Mouse (Mus musculus) left cerebral cortex, postnatal 14 days (tissue): Measurements from ENCODE around the gene Lamb3. TPM values are rescaled to one million over a fixed set of nuclear protein-coding genes. Genes with fewer than 3 reads are reported as not detected.

ENCODE experiments used
- DNase-seq, 2 experiments: peaks; one replicate each; pipeline ENCODE4 v3.0.0; 2021 to 2022; ENCODE audit warnings: low spot score in 2 of 2, mixed read lengths in 1 of 2
- intact Hi-C: fragments of 180-260 bp; cut with DNase I; formaldehyde crosslinking; loops from one replicate; pipeline ENCODE4 v1.15.1; 2025
- total RNA-seq, 2 experiments: library from RNA; stranded (reverse); gene quantifications; 2 replicates each; pipeline ENCODE4 v1.2.3; 2021

The Lamb3 gene
- total RNA-seq, 2 experiments from 2014 or later: 1.6 to 3.0 TPM

DNA sequence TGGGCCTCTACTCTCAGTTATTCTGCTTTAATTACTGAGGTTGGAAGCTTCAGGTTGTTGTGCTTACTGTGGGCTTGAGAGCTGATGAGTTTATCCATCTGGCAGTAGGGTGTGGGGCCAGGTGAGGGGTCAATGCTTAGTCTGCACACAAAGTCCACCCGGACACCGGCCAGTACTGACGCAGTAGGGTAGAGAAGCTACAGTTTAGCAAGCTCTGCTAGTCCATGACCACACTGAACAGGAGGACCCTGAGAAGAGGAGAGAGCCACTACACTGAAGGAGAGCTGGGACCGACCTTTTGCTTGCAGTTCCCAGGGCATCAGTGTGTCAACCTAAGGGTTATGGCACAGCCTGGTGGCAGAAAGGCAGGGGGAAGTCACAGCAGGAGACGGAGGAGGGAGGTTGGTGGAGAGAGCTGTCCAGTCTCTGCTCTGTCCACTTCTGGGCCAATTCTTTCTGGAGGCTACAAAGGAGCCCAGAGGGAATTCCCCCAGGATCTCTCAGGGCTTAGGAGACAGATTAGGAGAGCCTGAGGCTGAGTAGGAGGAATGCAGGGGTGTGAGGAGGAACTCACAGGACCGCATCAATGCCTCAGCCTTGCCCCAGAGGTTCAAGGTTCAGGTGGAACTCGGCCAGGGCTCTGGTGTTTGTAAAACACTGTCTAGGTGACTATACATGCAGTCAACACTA lies 119.1 kb downstream of the Lamb3 start:
- no peak for DNase-seq
- intact Hi-C loops: no loop called here

DNA sequence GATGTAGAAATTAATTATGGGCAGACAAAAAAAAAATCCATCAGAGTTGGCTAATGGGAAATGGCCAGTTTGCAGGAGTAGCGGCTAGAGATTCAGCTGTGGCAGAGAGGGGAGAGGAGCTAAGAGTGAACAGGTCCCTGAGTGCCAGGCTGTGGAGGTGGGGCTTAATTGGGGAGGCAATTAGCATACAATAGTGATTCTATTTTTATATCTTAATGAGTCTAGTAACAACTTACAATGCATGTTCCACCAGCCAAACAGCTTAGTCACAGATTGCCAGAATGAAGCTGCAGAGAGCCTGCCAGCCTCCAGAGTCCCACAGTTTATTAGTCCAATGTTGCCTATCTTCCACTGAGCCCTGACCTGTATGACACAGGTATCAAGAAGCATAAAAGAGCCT lies 119.7 kb downstream of the Lamb3 start:
- intact Hi-C loops: no loop called here
- no peak for DNase-seq

DNA sequence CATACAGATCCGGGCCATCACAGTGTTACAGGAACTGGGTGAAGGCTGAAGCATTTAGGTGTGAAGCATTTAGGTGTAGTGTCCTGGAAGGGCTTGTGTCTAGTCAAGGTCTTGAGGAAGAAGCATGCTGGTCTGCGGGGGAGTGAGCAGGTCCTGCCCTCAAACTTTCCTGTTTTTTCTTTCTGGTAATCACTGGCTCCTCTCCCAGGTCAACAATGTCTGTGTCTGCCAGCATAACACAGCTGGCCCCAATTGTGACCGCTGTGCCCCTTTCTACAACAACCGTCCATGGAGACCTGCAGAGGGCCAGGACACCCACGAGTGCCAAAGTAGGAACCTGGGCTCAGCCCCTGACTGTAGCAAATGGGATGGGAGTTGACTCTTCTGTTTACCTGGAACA lies 120.2 kb downstream of the Lamb3 start:
- no peak for DNase-seq
- intact Hi-C loops: no loop called here

DNA sequence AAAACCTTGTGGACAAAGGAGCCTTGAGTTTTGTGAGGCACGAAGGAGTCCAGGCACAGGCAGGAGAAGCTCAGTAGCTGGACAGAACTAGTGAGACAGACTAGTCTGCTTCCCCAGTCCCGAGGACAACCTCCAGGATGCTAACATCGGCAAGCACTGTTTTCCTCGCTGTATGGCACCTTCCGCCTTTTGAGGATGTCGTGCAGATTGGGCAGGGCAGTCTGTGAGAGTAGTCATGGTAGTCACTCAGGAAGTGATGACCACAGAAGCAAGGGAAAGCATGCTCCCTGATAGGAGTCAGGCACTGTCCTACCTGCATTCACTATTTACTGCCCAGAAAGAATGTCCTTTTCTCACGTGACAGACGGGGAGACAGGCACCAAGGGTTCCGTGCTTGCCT lies 122.1 kb downstream of the Lamb3 start:
- no peak for DNase-seq
- intact Hi-C loops: no loop called here

GRCm38 (mm10) chr1:193330172-193330571 lies 122.7 kb downstream of the Lamb3 start:
- intact Hi-C loops: loop anchor here (2.0 kb wide), 1 partner anchor 51 kb away; no protein-coding TSS in a partner anchor
- DNase-seq: peak; percentile 82 to 88

DNA sequence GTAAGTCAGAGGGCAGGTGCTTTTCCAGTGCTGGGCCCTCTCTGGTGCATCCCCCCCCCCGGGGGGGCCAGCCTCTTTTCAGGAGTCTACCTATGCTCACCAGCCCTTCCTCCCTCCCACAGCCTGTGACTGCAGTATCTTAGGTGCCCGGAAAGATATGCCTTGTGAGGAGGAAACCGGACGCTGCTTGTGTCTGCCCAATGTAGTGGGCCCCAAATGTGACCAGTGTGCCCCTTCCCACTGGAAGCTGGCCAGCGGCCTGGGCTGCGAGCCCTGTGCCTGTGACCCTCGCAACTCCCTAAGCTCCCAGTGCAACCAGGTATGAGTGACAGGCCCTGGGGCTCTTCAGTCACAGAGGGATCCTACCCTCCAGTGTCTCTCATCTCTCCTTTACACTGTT lies 123.1 kb downstream of the Lamb3 start:
- no peak for DNase-seq
- intact Hi-C loops: loop anchor here (2.0 kb wide), 1 partner anchor 50 kb away; no protein-coding TSS in a partner anchor

GRCm38 (mm10) chr1:193332018-193332417 lies 124.5 kb downstream of the Lamb3 start:
- intact Hi-C loops: no loop called here
- DNase-seq: no peak

DNA sequence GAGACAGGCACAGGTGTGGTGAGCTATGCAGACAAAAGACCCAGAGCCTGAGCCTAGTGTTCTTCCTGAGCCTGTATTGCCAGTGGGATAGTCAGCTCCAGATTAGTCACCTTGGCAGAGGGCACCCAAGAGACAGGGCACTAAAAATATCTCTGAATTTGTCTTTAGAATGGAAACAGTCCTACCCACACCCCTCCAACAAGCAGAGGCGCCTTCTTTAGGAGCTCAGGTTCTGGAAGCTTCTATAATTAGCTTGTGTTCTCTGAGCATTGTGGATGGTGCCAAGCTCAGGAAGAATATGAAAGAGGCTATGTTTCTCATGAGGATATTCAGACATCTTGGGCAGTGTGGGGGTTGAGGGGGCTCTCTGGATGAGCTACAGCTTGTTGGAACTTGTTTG lies 125.2 kb downstream of the Lamb3 start:
- intact Hi-C loops: no loop called here
- DNase-seq: peak in 1 of 2 experiments; percentile 74

GRCm38 (mm10) chr1:193333776-193334175 lies 126.3 kb downstream of the Lamb3 start:
- intact Hi-C loops: no loop called here
- no peak for DNase-seq

GRCm38 (mm10) chr1:193334546-193334945 lies 127.0 kb downstream of the Lamb3 start:
- intact Hi-C loops: no loop called here

GRCm38 (mm10) chr1:193336122-193337017 lies 128.9 kb downstream of the Lamb3 start:
- intact Hi-C loops: no loop called here
- no peak for DNase-seq

More at GRCm38 (mm10) chr1:193334546-193334945, 127.0 kb downstream of the Lamb3 start:
- peak in 1 of 2 experiments; percentile 59 for DNase-seq

GRCm38 (mm10) chr1:193337018-193337321 lies 129.5 kb downstream of the Lamb3 start:
- no peak for DNase-seq
- intact Hi-C loops: no loop called here

DNA sequence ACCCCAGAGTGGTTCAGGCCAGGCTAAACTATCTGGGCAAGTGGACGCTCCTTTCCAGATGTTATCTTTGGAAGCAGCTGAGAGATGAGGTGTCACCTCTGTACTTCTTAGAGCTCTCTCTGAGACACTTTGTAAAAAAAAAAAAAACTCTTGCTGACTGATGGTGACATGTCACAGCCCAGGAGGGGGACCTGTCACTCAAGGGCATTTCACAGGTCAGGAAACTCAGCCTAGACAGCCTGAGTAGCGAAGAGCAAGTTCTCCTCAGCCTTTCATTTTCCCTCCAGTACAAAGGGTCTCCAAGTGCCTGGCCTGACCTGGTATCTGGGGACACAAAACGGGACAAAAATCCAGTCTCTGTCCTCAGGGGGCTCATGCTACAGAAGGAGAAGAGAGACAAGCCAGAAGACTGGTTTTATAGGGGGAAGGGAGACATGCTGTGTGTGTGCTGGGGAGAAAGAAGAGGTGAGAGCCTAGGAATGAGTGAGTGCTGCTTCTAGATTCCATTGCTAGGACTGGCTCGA lies 130.3 kb downstream of the Lamb3 start:
- no peak for DNase-seq
- intact Hi-C loops: no loop called here

DNA sequence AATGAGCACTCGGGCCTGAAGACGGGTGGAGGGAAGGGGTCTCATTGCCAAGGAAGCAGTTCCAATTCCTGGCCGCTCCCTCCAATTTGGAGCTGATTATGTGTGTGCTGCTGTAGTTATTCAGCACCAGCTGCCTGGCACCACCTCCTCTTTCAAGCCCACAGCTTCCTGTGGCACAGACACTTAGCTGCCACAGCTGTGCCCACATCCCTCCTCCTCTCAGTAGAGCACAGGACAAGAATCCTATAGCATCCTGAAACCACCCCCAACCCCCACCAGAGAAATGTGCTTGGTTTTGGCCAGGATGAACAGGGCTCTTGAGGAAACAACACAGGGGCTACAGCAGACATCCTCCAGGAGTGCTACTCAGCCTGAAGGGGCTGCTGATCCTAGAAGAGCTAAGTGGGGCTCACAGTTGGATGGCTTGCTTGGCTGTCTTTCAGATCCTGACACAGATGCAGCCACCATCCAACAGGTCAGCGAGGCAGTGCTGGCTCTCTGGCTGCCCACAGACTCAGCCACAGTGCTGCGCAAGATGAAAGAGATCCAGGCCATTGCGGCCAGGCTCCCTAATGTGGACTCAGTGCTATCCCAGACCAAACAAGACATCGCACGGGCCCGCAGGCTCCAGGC lies 131.0 kb downstream of the Lamb3 start:
- intact Hi-C loops: no loop called here
- peak; percentile 71 to 91 for DNase-seq

GRCm38 (mm10) chr1:193342198-193342946 lies 134.9 kb downstream of the Lamb3 start:
- intact Hi-C loops: no loop called here
- DNase-seq: no peak

DNA sequence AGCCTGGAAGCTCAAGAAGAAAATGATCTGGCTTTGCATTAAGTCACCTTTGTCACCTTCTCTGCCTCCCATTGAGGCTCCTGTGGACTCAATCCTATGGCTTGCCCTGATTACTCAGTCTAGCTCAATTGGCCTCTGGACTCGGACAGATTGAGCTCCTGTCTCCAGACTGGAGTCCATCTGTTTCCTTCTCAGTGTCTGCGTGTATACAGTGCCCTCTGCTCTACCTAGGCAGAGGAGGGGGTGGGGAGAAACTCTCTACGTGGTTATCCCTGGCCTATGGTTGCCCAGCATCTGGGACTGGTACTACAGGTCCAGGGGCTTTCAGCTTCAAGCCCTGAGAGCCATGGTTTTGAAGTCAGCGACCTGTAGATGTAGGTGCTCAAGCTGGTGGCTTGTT lies 136.4 kb downstream of the Lamb3 start:
- intact Hi-C loops: no loop called here
- no peak for DNase-seq

- intact Hi-C loops: no loop called here
- DNase-seq: no peak
Measured at GRCm38 (mm10) chr1:193344976-193345375, 137.5 kb downstream of the Lamb3 start.

GRCm38 (mm10) chr1:193346908-193347307 lies 139.4 kb downstream of the Lamb3 start:
- intact Hi-C loops: no loop called here
- no peak for DNase-seq

DNA sequence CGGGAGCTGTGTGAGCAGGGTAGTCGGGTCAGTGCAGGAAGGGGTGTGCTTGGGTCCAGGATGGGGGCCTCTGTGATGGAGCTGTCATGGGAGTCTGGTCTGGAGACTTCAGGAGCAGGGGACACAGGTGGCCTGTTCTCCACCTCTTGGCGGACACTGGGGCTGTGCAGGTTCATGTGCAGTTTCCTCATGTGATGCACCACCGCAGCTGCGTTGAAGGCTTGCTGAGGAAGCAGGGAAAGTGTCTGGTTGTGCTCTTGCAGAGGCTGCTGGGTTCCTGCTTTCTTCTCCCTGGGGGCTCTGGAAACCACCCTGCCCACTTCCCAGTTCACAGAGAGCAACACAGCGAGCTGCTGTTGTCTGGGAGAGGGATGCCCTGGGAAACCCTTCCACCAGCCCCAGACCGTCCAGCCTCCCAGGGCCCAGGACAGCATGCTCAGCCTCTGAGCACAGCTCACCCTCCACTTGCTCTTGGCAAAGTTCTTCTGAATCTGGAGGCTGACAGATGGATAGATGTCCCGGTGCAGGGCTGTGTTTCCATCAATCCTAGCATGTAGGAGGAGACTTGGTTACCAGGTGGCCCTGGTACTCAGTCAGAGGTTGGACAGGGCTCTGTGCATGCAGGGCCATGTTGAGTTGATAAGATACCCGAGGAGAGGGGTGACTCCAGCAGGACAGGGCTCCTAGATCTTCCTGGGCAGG lies 140.9 kb downstream of the Lamb3 start:
- no peak for DNase-seq
- intact Hi-C loops: no loop called here
